Mouse (Mus musculus) forebrain, postnatal 0 days (tissue): ENCODE results near the gene Hspa1b. TPM values are rescaled to one million over a fixed set of nuclear protein-coding genes. Genes with fewer than 3 reads are reported as not detected.
A peak's percentile ranks its signal among the peaks of the same experiment; 100 is the strongest.

Source experiments
- ATAC-seq: fragments of 200-750 bp; cut with Nextera tagmentation; 2 replicates; pipeline ENCODE4 v1.8.0; 2017; ENCODE audit warnings: mild to moderate bottlenecking, moderate library complexity
- DNase-seq: peaks from one replicate; pipeline ENCODE4 v3.0.0-alpha.2; 2015
- H3K27ac ChIP-seq: fragments of 300-500 bp; sonication (generic); 2 replicates; pipeline ENCODE4 v1.5.1; 2014; ENCODE audit warnings: low read depth, mild to moderate bottlenecking, antibody characterized with exemption, low read length, moderate library complexity, mixed read lengths
- H3K27me3 ChIP-seq: fragments of 300-500 bp; sonication (generic); 2 replicates; pipeline ENCODE4 v1.6.1; 2014; ENCODE audit warnings: mild to moderate bottlenecking, low read length, mixed read lengths; ENCODE audit not compliant: insufficient read depth
- H3K36me3 ChIP-seq: fragments of 300-500 bp; sonication (generic); 2 replicates; pipeline ENCODE4 v1.6.1; 2014; ENCODE audit warnings: mild to moderate bottlenecking, moderate library complexity; ENCODE audit not compliant: insufficient read depth
- H3K4me1 ChIP-seq: fragments of 300-500 bp; sonication (generic); 2 replicates; pipeline ENCODE4 v1.6.1; 2014; ENCODE audit warnings: antibody characterized with exemption; ENCODE audit not compliant: insufficient read depth
- H3K4me2 ChIP-seq: fragments of 300-500 bp; sonication (generic); 2 replicates; pipeline ENCODE4 v1.6.1; 2014; ENCODE audit warnings: low read depth, mild to moderate bottlenecking, moderate library complexity
- H3K4me3 ChIP-seq: fragments of 300-500 bp; sonication (generic); 2 replicates; pipeline ENCODE4 v1.5.1; 2014; ENCODE audit warnings: low read depth, low read length, mixed read lengths
- H3K9ac ChIP-seq: fragments of 300-500 bp; sonication (generic); 2 replicates; pipeline ENCODE4 v1.6.1; 2014; ENCODE audit warnings: mild to moderate bottlenecking
- H3K9me3 ChIP-seq: fragments of 300-500 bp; sonication (generic); 2 replicates; pipeline ENCODE4 v1.6.1; 2016; ENCODE audit warnings: low read length
- CTCF ChIP-seq: sonication (generic); IDR thresholded peaks from 2 replicates; pipeline ENCODE4 v1.5.1; 2016; ENCODE audit warnings: antibody characterized with exemption, control low read depth, low read depth
- WGBS: fragments of 180-500 bp; shearing (Covaris S2); extraction: QIAGEN DNeasy Blood & Tissue Kit; methylation state at CpG from one replicate; pipeline ENCODE4 v1.1.7; 2014; 5-methylcytosine and 5-hydroxymethylcytosine counted together
- polyA plus RNA-seq: library from polyadenylated mRNA; unstranded; fragments of >200 nt; fragmentation: Nextera tagmentation; extraction: Ambion mirVana; gene quantifications from 2 replicates; pipeline ENCODE4 v1.2.1, GENCODE M21; 2015
- total RNA-seq: library from RNA; depleted of rRNA; stranded (reverse); fragments of >200 nt; gene quantifications from 2 replicates; pipeline ENCODE4 v1.2.3, GENCODE M21; 2014

Gene Hspa1b
- total and polyA plus RNA-seq, 2 experiments from 2014 or later: 0.42 to 8.1 TPM

DNA sequence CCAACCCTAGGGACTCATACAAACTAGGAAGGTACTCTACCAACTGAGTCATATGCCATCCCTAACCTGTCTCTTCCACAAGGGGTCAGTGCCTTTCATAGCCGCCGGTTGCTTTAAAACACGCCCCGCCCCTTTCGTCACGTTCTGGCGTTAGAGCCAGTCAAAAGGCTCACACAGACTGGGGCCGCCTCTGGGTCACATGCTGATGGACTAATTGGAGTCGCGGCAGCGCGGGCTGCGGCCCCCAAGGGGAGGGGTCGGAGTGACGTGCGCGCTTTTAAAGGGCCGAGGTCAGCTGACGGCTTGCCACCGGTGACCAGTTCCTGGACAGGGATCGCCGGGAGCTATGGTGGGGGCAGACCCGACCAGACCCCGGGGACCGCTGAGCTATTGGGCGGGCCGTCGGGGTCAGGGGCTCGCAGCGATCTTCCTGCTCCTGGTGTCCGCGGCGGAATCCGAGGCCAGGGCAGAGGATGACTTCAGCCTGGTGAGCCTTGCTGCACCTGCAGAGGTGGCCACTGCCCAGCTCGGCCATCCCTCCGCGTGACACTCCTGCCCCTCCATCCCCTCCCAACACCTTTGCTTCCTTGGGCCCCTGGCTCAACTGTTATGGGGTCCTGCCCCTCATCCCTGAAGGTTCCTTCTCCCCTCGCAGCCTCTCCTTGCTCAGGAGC is 27.8 kb downstream of the Hspa1b start, which contains the start of gene Neu1:
TSS of gene Neu1 (plus strand) at position 193 of the 674 bp plus-strand sequence.
- H3K27ac ChIP-seq: peak within 1 kb of the TSS; percentile 67
- TF ChIP-seq CTCF: peak; percentile 83
- no peaks in the 10 kb centered on the region for H3K9me3 ChIP-seq
- peaks cover 7% of the 10 kb centered on the region for H3K4me1 ChIP-seq
- peaks cover 20% of the 10 kb centered on the region for H3K36me3 ChIP-seq
- H3K4me3 ChIP-seq: peak within 1 kb of the TSS; percentile 87
- peak within 1 kb of the TSS; percentile 88 for H3K9ac ChIP-seq
- peak; percentile 98 for DNase-seq
- H3K4me2 ChIP-seq: peak within 1 kb of the TSS; percentile 99
- no peaks in the 10 kb centered on the region for H3K27me3 ChIP-seq
- peak; percentile 99 for ATAC-seq
- 1% methylated on average over 38 of the region's 38 CpGs for WGBS

DNA sequence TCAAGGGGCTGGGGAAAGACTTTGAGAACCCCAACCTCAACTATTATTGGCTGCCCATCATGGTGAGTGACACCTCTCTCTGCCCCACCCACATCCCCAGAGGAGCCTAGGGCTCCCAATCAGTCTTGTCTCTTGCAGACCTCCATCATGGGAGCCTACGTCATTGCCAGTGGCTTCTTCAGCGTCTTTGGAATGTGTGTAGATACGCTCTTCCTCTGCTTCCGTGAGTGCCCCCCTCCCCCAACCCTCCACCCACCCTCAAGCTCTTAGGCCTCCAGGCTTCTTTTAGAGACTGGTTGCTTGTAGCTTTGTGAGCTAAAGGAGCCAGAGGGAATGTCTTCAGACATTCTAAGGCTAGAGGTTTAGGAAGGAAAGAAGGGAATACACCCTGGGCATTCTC is 30.2 kb downstream of the Hspa1b start:
- no peaks in the 10 kb centered on the region for H3K9me3 ChIP-seq
- H3K4me1 ChIP-seq: peaks cover 7% of the 10 kb centered on the region
- ATAC-seq: no peak
- no peak for DNase-seq
- H3K36me3 ChIP-seq: peaks cover 3% of the 10 kb centered on the region; the same call in 1 of the 2 replicates
- 77% methylated on average over 4 of the region's 4 CpGs for WGBS
- no peaks in the 10 kb centered on the region for H3K27me3 ChIP-seq
- H3K4me3 ChIP-seq: no peak overlapping the region
- TF ChIP-seq CTCF: no peak
- H3K4me2 ChIP-seq: no peak overlapping the region
- no peak overlapping the region for H3K27ac ChIP-seq
- H3K9ac ChIP-seq: no peak overlapping the region

DNA sequence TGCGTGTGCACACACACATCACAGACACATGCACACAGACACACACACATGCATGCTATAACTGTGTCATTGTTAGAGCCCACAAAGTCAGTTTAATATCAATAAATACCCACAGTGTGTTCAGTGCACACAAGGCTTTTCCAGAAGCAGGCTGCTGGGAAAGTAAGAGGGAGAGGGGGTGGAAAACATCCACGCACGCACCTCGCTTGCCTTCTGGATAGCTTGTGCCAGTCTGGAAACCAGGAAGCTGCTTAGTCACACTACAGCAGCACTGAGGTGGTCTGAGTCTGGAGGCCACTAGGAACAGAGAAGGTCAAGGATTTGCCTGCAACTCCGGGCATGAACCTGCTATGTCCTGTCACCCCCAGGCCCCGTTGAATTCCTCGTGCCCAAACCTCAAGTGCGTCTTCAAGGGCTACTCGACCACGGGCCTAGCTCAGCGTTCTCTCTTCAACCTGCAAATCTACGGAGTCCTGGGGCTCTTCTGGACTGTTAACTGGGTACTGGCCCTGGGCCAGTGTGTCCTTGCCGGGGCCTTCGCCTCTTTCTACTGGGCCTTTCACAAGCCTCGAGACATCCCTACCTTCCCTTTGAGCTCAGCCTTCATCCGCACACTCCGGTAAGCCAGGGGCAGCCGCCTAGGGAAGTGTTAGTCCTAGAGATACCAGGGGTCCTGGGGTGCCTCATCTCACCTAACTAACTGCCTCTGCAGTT is 31.6 kb downstream of the Hspa1b start:
- Histone ChIP-seq H3K4me3 (no peak overlapping the region), H3K9me3 (no peaks in the 10 kb centered on the region), H3K36me3 (no peaks in the 10 kb centered on the region), H3K4me1 (peaks cover 7% of the 10 kb centered on the region), H3K27me3 (no peaks in the 10 kb centered on the region), H3K9ac (no peak overlapping the region), H3K27ac (no peak overlapping the region), H3K4me2 (no peak overlapping the region)
- WGBS: 89% methylated on average over 18 of the region's 18 CpGs
- no peak for TF ChIP-seq CTCF
- ATAC-seq (no peak), DNase-seq (no peak)

DNA sequence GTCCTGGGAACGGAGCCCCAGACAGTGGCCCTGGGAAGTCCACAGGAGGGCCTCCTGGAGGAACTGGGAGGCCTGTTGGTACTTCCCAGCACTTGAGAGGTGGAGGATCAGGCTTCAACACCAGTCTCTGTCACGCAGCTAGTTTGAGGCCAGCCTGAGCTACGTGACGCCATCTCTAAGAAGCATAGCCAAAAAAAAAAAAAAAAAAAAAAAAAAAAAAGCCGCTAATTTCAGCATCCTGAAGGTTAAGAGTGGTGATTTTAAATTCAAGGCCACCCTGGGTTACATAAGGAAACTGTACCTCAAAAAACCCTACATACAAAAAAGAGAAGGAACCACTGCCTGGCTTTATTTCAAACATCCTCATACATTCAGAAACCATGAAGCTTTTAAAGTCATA is 34.8 kb downstream of the Hspa1b start:
- WGBS: 70% methylated on average over 5 of the region's 5 CpGs

DNA sequence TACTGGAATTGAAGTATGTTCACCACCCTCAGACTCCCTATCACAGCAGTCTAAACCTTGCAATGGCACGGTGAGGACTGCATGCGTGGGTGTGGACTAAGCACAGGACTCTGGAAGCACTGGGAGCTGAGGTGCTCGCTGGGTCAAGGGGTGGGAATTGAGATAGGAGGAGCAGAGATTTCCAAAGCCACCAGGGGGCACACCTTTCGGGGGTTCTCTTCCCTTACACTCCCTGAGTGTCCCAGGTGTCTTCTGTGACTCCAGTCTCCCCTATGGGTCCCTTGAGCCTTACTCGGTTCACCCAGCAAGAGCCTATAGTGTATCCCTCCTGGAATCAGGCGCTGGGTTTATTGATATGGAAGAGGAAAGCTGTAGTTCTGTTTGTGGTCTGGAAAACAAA is 36.1 kb downstream of the Hspa1b start:
- Histone ChIP-seq H3K4me1 (no peaks in the 10 kb centered on the region), H3K4me3 (no peak overlapping the region), H3K36me3 (no peaks in the 10 kb centered on the region), H3K4me2 (no peak overlapping the region), H3K27ac (no peak overlapping the region), H3K27me3 (no peaks in the 10 kb centered on the region), H3K9ac (no peak overlapping the region), H3K9me3 (no peaks in the 10 kb centered on the region)
- ATAC-seq: no peak
- WGBS: 53% methylated on average over 6 of the region's 6 CpGs
- TF ChIP-seq CTCF: no peak
- no peak for DNase-seq

More for the DNA sequence above, 34.8 kb downstream of the Hspa1b start:
- Histone ChIP-seq H3K4me2 (no peak overlapping the region), H3K4me1 (no peaks in the 10 kb centered on the region), H3K36me3 (no peaks in the 10 kb centered on the region), H3K9me3 (no peaks in the 10 kb centered on the region), H3K9ac (no peak overlapping the region), H3K27me3 (no peaks in the 10 kb centered on the region), H3K27ac (no peak overlapping the region), H3K4me3 (no peak overlapping the region)
- ATAC-seq: no peak
- DNase-seq: no peak
- TF ChIP-seq CTCF: no peak

DNA sequence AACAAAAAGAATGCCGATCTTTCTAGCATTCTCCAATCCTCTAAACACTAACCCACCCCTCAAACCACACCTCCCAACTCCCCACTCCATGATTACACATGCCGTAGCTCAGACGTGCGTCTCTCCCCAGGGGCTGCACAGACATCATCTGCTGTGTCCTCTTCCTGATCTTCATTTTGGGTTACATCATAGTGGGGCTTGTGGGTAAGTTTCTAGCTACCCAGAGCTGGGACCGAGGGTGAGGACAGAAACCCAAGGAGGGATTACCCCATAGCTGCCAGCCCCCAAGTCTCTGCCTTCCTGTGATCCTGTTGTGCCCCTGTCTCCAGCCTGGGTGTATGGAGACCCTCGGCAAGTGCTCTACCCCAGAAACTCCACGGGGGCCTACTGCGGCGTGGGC is 41.9 kb downstream of the Hspa1b start:
- Histone ChIP-seq H3K4me2 (no peak overlapping the region), H3K4me1 (no peaks in the 10 kb centered on the region), H3K9me3 (no peaks in the 10 kb centered on the region), H3K9ac (no peak overlapping the region), H3K4me3 (no peak overlapping the region), H3K36me3 (peaks cover 16% of the 10 kb centered on the region), H3K27me3 (no peaks in the 10 kb centered on the region), H3K27ac (no peak overlapping the region)
- DNase-seq: no peak
- no peak for TF ChIP-seq CTCF
- ATAC-seq: no peak
- 77% methylated on average over 9 of the region's 9 CpGs for WGBS

DNA sequence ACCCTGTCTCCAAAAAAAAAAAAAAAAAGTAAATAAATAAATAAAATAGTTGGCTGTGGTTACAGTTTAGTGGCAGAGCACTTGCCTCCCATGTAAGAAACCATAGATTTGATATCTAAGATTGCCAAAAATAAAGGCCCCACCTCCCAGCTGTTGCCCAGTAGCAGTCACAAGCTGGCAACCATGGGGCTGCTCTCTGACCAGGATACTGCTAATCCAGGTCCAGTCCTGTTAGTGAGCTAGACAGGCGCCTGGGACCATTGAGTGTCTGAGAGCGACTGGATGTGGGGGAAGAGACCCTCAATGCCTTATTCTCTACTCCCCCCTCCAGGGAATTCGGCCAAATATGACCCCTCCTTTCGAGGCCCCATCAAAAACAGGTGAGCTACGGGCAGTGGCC is 42.7 kb downstream of the Hspa1b start:
- Histone ChIP-seq H3K4me2 (no peak overlapping the region), H3K4me1 (no peaks in the 10 kb centered on the region), H3K9me3 (no peaks in the 10 kb centered on the region), H3K36me3 (peaks cover 25% of the 10 kb centered on the region), H3K9ac (no peak overlapping the region), H3K27me3 (no peaks in the 10 kb centered on the region), H3K4me3 (no peak overlapping the region), H3K27ac (no peak overlapping the region)
- WGBS: 92% methylated on average over 5 of the region's 5 CpGs
- ATAC-seq: no peak
- TF ChIP-seq CTCF: no peak
- DNase-seq: no peak
